Mouse (Mus musculus): Measurements from ENCODE around the gene Rnf145. TPM values are rescaled to one million over a fixed set of nuclear protein-coding genes. Genes with fewer than 3 reads are reported as not detected.

The Rnf145 gene
- polyA plus RNA-seq, 1 experiment from 2014 or later: 89.5 TPM

DNA sequence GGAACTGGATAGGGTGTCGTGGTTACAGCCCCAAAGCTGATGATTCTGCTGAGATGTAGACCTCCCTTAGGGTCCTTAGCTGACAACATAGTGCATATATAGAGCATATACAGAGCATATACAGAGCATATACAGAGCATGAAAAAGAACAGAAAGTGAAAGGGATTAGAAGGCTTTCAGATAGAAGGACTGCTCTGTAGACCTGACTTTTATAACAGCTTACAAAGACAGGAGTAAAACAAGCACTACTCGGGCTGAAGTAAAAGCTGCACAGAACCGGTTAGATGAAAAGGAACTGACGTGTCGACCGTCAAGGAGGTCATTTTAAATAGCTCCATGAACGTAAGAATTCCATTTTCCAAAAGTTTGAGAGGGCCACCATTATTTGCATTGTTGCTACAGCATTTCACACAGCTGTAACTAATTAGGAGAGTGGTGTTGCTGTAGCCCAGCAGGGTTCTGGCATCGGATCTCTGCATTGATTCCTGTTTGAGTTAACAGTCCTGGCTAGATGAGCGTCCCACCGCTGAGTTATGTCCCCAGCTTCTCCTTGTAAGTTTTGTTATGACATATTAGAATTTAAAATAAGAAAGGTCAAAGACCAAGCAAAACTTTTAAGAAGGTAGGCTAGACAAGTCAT is 20.6 kb downstream of the Rnf145 start:
- WGBS: 35% methylated on average over 10 of the region's 10 CpGs
- H3K4me2 ChIP-seq (ENCODE audit: low read length): no peak overlapping the region
- no peaks in the 10 kb centered on the region for H3K9me3 ChIP-seq (ENCODE audit: control insufficient read depth, low read length)
- no peaks in the 10 kb centered on the region for H3K27me3 ChIP-seq (replicated peaks; ENCODE audit: control insufficient read depth, insufficient read depth, low read length)
- no peak for ATAC-seq
- no peak overlapping the region for H3K4me3 ChIP-seq (replicated peaks; ENCODE audit: low read length)
- H3K9ac ChIP-seq (replicated peaks; ENCODE audit: low read depth, low read length): no peak overlapping the region
- H3K4me1 ChIP-seq (replicated peaks; ENCODE audit: control insufficient read depth, insufficient read depth, low read length): no peaks in the 10 kb centered on the region; the same call in 1 of the 2 replicates
- no peaks in the 10 kb centered on the region for H3K36me3 ChIP-seq (ENCODE audit: control insufficient read depth, insufficient read depth)
- no peak overlapping the region; the same call in 1 of the 2 replicates for H3K27ac ChIP-seq (ENCODE audit: low read length)

DNA sequence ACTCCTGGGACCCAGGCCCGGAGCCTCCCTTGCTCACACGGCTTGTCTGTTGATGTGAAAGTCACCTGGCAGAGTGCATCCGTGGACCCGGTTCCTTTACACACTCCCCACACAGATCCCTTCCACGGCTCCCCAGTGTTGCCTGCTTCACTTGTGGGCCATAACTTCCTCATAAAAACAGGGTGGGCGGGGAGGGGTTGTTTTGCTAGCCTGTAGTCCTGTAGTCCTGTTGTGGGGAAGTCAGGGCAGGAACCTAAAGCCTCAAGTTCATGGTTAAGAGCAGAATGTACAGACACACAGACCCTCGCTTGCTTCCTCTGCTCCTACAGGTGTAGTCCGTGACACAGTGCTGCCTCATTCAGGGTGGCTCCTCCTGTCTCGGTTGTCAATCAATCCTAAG is 21.5 kb downstream of the Rnf145 start:
- no peak for ATAC-seq
- no peaks in the 10 kb centered on the region; the same call in 1 of the 2 replicates for H3K4me1 ChIP-seq (replicated peaks; ENCODE audit: control insufficient read depth, insufficient read depth, low read length)
- 92% methylated on average over 9 of the region's 9 CpGs for WGBS
- H3K9me3 ChIP-seq (ENCODE audit: control insufficient read depth, low read length): no peaks in the 10 kb centered on the region
- H3K36me3 ChIP-seq (ENCODE audit: control insufficient read depth, insufficient read depth): no peaks in the 10 kb centered on the region; the same call in 1 of the 2 replicates
- H3K27ac ChIP-seq (ENCODE audit: low read length): no peak overlapping the region
- H3K4me3 ChIP-seq (replicated peaks; ENCODE audit: low read length): no peak overlapping the region
- no peak overlapping the region for H3K4me2 ChIP-seq (ENCODE audit: low read length)
- no peak overlapping the region for H3K9ac ChIP-seq (replicated peaks; ENCODE audit: low read depth, low read length)
- H3K27me3 ChIP-seq (replicated peaks; ENCODE audit: control insufficient read depth, insufficient read depth, low read length): no peaks in the 10 kb centered on the region

DNA sequence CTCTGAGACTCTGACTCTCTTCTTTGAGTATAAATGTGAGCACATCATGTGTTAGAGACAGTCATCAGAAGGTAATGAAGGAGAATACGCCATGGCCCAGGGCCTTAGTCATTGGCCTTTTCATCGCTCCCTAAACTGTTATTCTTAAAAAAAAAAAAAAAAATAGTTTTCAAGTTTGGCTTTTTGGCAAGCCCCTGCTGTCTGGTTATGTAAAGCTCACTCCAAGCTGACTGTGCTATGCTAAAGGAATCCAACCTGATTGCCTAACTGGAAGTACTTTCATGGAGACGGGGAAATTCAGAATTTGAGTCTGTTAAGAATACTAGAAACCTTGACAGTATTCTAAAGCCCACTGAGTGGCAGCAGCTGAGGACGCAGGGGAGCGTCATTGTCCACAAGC is 22.5 kb downstream of the Rnf145 start:
- ATAC-seq: no peak
- no peak overlapping the region for H3K9ac ChIP-seq (replicated peaks; ENCODE audit: low read depth, low read length)
- no peaks in the 10 kb centered on the region; the same call in 1 of the 2 replicates for H3K4me1 ChIP-seq (replicated peaks; ENCODE audit: control insufficient read depth, insufficient read depth, low read length)
- H3K4me2 ChIP-seq (ENCODE audit: low read length): no peak overlapping the region
- H3K36me3 ChIP-seq (ENCODE audit: control insufficient read depth, insufficient read depth): no peaks in the 10 kb centered on the region; the same call in 1 of the 2 replicates
- WGBS: 89% methylated on average over 5 of the region's 5 CpGs
- no peaks in the 10 kb centered on the region for H3K27me3 ChIP-seq (replicated peaks; ENCODE audit: control insufficient read depth, insufficient read depth, low read length)
- H3K9me3 ChIP-seq (ENCODE audit: control insufficient read depth, low read length): no peaks in the 10 kb centered on the region
- no peak overlapping the region for H3K27ac ChIP-seq (ENCODE audit: low read length)
- H3K4me3 ChIP-seq (replicated peaks; ENCODE audit: low read length): no peak overlapping the region

DNA sequence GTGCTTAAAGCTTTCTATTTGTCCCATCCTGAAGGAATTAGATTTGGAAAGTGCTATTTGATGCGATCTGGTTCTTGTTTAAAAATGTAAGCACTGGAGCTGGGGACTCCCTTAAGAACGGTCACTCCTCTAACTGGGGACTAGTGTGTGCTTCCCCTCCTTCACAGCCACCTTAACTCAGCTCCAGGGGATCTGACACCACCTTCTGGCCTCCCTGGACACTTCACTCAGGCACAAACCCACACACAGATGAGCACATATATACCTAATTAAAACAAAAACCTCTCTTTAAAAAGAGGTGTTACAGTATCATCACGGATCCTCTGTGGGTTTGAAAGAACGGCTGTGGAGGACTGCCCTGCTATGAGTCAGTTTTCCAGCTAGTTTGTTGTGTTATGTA is 23.0 kb downstream of the Rnf145 start:
- 92% methylated on average over 4 of the region's 4 CpGs for WGBS
- no peak overlapping the region for H3K4me2 ChIP-seq (ENCODE audit: low read length)
- no peak overlapping the region for H3K9ac ChIP-seq (replicated peaks; ENCODE audit: low read depth, low read length)
- H3K4me3 ChIP-seq (replicated peaks; ENCODE audit: low read length): no peak overlapping the region
- ATAC-seq: no peak
- H3K4me1 ChIP-seq (replicated peaks; ENCODE audit: control insufficient read depth, insufficient read depth, low read length): no peaks in the 10 kb centered on the region; the same call in 1 of the 2 replicates
- H3K36me3 ChIP-seq (ENCODE audit: control insufficient read depth, insufficient read depth): no peaks in the 10 kb centered on the region; the same call in 1 of the 2 replicates
- no peak overlapping the region for H3K27ac ChIP-seq (ENCODE audit: low read length)
- H3K9me3 ChIP-seq (ENCODE audit: control insufficient read depth, low read length): no peaks in the 10 kb centered on the region
- H3K27me3 ChIP-seq (replicated peaks; ENCODE audit: control insufficient read depth, insufficient read depth, low read length): no peaks in the 10 kb centered on the region

DNA sequence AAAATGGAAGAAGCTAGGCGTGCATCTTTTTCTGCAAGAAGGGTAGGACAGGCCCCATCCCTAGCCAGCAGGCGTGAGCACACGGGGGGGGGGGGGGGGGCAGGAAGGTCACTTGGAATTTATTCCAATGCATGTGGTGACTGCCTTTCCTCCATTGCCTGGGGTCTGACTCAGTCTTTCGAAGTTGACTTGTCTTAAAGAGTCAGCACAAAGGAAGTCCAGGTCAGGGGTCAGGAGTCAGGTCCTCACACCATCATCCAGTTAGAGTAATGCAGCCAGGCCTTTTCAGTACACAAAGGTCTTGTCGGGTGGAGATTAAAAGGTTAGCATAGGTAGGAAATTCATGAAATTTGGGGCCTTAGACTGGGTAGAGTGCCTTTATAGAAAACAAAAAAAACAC is 24.8 kb downstream of the Rnf145 start:
- no peak for ATAC-seq
- peaks cover 6% of the 10 kb centered on the region for H3K36me3 ChIP-seq (ENCODE audit: control insufficient read depth, insufficient read depth)

DNA sequence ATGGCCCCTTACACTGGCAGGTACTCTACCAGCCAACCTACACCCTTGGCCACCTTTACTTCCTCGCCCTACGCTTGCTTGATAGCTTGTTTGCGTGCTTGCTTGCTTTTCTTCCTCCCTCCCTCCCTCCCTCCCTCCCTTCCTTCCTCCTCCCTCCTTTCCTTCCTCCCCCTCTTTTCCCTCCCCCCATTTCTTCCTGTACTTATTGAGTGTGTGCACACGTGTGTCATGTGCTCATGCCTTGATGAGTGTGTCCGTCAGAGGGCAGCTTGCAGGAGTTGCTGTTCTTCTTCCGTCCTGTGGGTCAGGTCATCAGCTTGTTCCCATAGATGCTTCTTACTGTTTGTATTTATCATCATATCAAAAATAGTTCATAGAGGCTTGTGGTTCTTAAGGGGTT is 25.2 kb downstream of the Rnf145 start:
- Histone ChIP-seq H3K9ac (replicated peaks; ENCODE audit: low read depth, low read length) (no peak overlapping the region), H3K36me3 (ENCODE audit: control insufficient read depth, insufficient read depth) (peaks cover 10% of the 10 kb centered on the region), H3K27me3 (replicated peaks; ENCODE audit: control insufficient read depth, insufficient read depth, low read length) (no peaks in the 10 kb centered on the region), H3K27ac (ENCODE audit: low read length) (no peak overlapping the region), H3K4me1 (replicated peaks; ENCODE audit: control insufficient read depth, insufficient read depth, low read length) (peaks cover 10% of the 10 kb centered on the region), H3K4me2 (ENCODE audit: low read length) (no peak overlapping the region), H3K9me3 (ENCODE audit: control insufficient read depth, low read length) (no peaks in the 10 kb centered on the region), H3K4me3 (replicated peaks; ENCODE audit: low read length) (no peak overlapping the region)
- ATAC-seq: no peak
- 89% methylated on average over 6 of the region's 6 CpGs for WGBS

More for the DNA sequence above, 24.8 kb downstream of the Rnf145 start:
- H3K9ac ChIP-seq (replicated peaks; ENCODE audit: low read depth, low read length): no peak overlapping the region
- H3K27me3 ChIP-seq (replicated peaks; ENCODE audit: control insufficient read depth, insufficient read depth, low read length): no peaks in the 10 kb centered on the region
- H3K27ac ChIP-seq (ENCODE audit: low read length): no peak overlapping the region
- H3K4me3 ChIP-seq (replicated peaks; ENCODE audit: low read length): no peak overlapping the region
- H3K4me1 ChIP-seq (replicated peaks; ENCODE audit: control insufficient read depth, insufficient read depth, low read length): peaks cover 9% of the 10 kb centered on the region
- no peaks in the 10 kb centered on the region for H3K9me3 ChIP-seq (ENCODE audit: control insufficient read depth, low read length)
- H3K4me2 ChIP-seq (ENCODE audit: low read length): no peak overlapping the region
- 76% methylated on average over 4 of the region's 5 CpGs for WGBS

DNA sequence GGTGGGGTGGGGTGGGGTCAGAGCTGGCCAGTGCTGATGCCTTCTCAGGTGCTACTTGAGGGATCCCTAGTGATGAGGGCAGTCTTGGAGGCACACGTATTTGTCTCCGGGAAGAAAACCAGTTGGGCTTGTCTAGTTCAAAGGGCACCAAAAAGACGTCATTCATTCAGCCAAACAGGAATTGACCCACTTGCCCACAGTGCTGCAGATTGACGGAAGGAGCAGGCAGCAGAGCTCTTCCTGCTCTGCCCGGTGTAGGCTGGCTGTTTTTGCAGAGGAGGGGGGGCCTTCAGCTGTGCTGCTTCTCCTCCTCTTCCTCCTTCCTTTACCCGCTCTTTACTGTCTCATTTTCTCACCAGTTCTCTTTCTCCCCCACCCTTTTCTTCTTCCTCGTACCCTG is 26.4 kb downstream of the Rnf145 start:
- Histone ChIP-seq H3K9me3 (ENCODE audit: control insufficient read depth, low read length) (no peaks in the 10 kb centered on the region), H3K4me2 (ENCODE audit: low read length) (no peak overlapping the region), H3K4me1 (replicated peaks; ENCODE audit: control insufficient read depth, insufficient read depth, low read length) (peaks cover 10% of the 10 kb centered on the region), H3K36me3 (ENCODE audit: control insufficient read depth, insufficient read depth) (peaks cover 17% of the 10 kb centered on the region), H3K27me3 (replicated peaks; ENCODE audit: control insufficient read depth, insufficient read depth, low read length) (no peaks in the 10 kb centered on the region), H3K4me3 (replicated peaks; ENCODE audit: low read length) (no peak overlapping the region), H3K9ac (replicated peaks; ENCODE audit: low read depth, low read length) (no peak overlapping the region), H3K27ac (ENCODE audit: low read length) (no peak overlapping the region)
- no peak for ATAC-seq
- WGBS: 82% methylated on average over 7 of the region's 7 CpGs

DNA sequence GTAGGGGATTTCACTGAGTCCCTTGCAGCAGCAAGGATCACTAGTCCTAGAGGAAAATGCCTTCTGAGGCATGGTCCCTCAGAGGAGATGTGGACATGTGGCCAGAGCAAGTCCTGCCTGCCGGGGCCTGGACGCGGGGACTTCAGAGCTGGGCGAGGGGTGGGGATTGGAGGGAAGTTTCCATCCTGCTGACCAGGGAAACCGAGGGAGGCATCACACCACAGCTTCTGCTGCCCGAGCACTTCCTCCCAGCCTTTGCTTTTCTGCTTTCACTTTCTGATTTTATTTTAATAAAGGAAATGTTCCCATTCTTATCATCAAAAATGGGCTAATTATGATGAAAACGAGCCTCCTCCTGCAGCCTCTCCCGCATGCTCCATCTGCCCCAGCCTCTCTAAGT is 27.5 kb downstream of the Rnf145 start:
- Histone ChIP-seq H3K4me1 (replicated peaks; ENCODE audit: control insufficient read depth, insufficient read depth, low read length) (peaks cover 10% of the 10 kb centered on the region), H3K9ac (replicated peaks; ENCODE audit: low read depth, low read length) (no peak overlapping the region), H3K4me2 (ENCODE audit: low read length) (no peak overlapping the region), H3K9me3 (ENCODE audit: control insufficient read depth, low read length) (no peaks in the 10 kb centered on the region), H3K4me3 (replicated peaks; ENCODE audit: low read length) (no peak overlapping the region), H3K36me3 (ENCODE audit: control insufficient read depth, insufficient read depth) (peaks cover 17% of the 10 kb centered on the region), H3K27ac (ENCODE audit: low read length) (no peak overlapping the region), H3K27me3 (replicated peaks; ENCODE audit: control insufficient read depth, insufficient read depth, low read length) (no peaks in the 10 kb centered on the region)
- ATAC-seq: no peak
- WGBS: 80% methylated on average over 8 of the region's 8 CpGs

DNA sequence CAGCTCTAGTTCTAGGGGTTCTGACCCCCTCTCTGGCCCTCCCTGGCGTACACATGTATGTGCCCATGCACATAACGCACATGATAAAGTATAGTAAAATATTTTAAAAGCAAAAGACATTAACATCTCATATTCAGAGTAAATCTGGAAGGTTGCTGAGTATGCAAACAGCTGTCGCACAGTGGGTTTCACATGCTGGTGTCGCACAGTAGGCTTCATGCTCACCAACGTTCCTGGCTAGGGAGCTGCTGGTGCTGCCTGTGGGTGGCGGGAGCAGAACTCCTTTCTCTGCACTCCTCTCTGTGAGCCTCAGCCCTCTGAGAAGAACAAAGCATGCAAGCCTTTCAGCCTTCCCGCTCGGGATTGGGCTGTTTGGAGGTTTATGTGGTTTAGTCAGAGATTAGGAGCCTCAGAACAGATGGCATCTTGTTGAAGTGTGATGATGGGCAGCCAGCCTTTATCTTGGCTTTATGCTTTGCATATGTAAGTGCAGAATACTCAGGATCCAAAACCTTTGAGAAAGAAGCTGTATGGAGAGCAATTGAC is 29.0 kb downstream of the Rnf145 start:
- Histone ChIP-seq H3K9me3 (ENCODE audit: control insufficient read depth, low read length) (no peaks in the 10 kb centered on the region), H3K27ac (ENCODE audit: low read length) (peak overlapping the region; percentile 79), H3K9ac (replicated peaks; ENCODE audit: low read depth, low read length) (no peak overlapping the region), H3K36me3 (ENCODE audit: control insufficient read depth, insufficient read depth) (peaks cover 29% of the 10 kb centered on the region), H3K27me3 (replicated peaks; ENCODE audit: control insufficient read depth, insufficient read depth, low read length) (no peaks in the 10 kb centered on the region), H3K4me3 (replicated peaks; ENCODE audit: low read length) (no peak overlapping the region), H3K4me1 (replicated peaks; ENCODE audit: control insufficient read depth, insufficient read depth, low read length) (peaks cover 10% of the 10 kb centered on the region), H3K4me2 (ENCODE audit: low read length) (no peak overlapping the region)
- WGBS: 62% methylated on average over 8 of the region's 8 CpGs
- peak; percentile 86 for ATAC-seq
